Mouse (Mus musculus) small intestine, adult 2 months (tissue): ENCODE measurements around the gene Ktn1.

Experiments used
- CTCF ChIP-seq: fragments of 200-500 bp; IDR thresholded peaks from 2 replicates; pipeline ENCODE4 v1.5.1; 2012; ENCODE audit warnings: low read depth, mild to moderate bottlenecking, control low read depth, inconsistent platforms, low read length, moderate library complexity, mixed read lengths; ENCODE audit not compliant: insufficient replicate concordance, insufficient read length; ENCODE audit errors: extremely low read depth
- POLR2A ChIP-seq: fragments of 200-500 bp; IDR thresholded peaks from 2 replicates; pipeline ENCODE4 v1.6.1; 2012; ENCODE audit warnings: low read depth, mild to moderate bottlenecking, control low read depth, inconsistent platforms, low read length, moderate library complexity

- TF ChIP-seq CTCF = no peak
- no peak for TF ChIP-seq POLR2A
These were observed 80.3 kb downstream of the Ktn1 start for GRCm38 (mm10) chr14:47728594-47728993.
